Mouse (Mus musculus) gastrocnemius, postnatal 4 days (tissue): Measurements from ENCODE around the gene Gm12216. TPM values are rescaled to one million over a fixed set of nuclear protein-coding genes. Genes with fewer than 3 reads are reported as not detected.
A peak's percentile ranks its signal among the peaks of the same experiment; 100 is the strongest.
"Not testable (repeated sequence)": the region's sequence is repeated elsewhere in the genome, so short reads cannot be mapped to it uniquely, and the experiment has no call there.

Experiments used
- DNase-seq, 2 experiments: peaks; one replicate each; pipeline ENCODE4 v3.0.0; 2021 to 2022; ENCODE audit warnings: low spot score in 2 of 2, mixed read lengths in 2 of 2
- long read RNA-seq, 2 experiments: library from polyadenylated mRNA; stranded (forward); transcript quantifications; one replicate each; pipeline ENCODE4 v2.0.0; 2021
- total RNA-seq, 2 experiments: library from RNA; stranded (reverse); gene quantifications; 2 replicates each; pipeline ENCODE4 v1.2.3; 2021

The Gm12216 gene
- 1 to 10 TPM; 3.2 to 4.6 TPM for total RNA-seq
- long read RNA-seq, experiment 1, partial matches to known transcripts: 0 of 1 reads
- long read RNA-seq, experiment 1, other reads (novel, unspliced or antisense): 0 of 1 reads
- long read RNA-seq, experiment 2, partial matches to known transcripts: 0 of 1 reads
- long read RNA-seq, experiment 2, other reads (novel, unspliced or antisense): 1 of 1 reads

GRCm38 (mm10) chr11:53858761-53859580 lies at the start of gene Gm12216:
TSS of gene Gm12216 (minus strand) at chr11:53859256.
- DNase-seq: peak in 1 of 2 experiments; percentile 34

GRCm38 (mm10) chr11:53908686-53909085 lies 49.6 kb upstream of the Gm12216 start:
- no peak for DNase-seq

GRCm38 (mm10) chr11:53904534-53904925 lies 45.5 kb upstream of the Gm12216 start:
- no peak for DNase-seq

- DNase-seq: no peak
Observed at GRCm38 (mm10) chr11:53903781-53904533, 44.9 kb upstream of the Gm12216 start.

- DNase-seq: no peak
Observed at GRCm38 (mm10) chr11:53902741-53903140, 43.7 kb upstream of the Gm12216 start.

GRCm38 (mm10) chr11:53900991-53901390 lies 41.9 kb upstream of the Gm12216 start:
- no peak for DNase-seq

- DNase-seq: no peak
Observed at GRCm38 (mm10) chr11:53899981-53900380, 40.9 kb upstream of the Gm12216 start.

GRCm38 (mm10) chr11:53899004-53899403 lies 39.9 kb upstream of the Gm12216 start:
- no peak for DNase-seq

GRCm38 (mm10) chr11:53896935-53897334 lies 37.9 kb upstream of the Gm12216 start:
- DNase-seq: no peak

- DNase-seq: no peak
Observed at GRCm38 (mm10) chr11:53893451-53893850, 34.4 kb upstream of the Gm12216 start.

GRCm38 (mm10) chr11:53892716-53893416 lies 33.8 kb upstream of the Gm12216 start:
- DNase-seq: no peak

GRCm38 (mm10) chr11:53891505-53892451 lies 32.7 kb upstream of the Gm12216 start, which contains the start of gene Slc22a5:
TSS of gene Slc22a5 (minus strand) at chr11:53891660.
- DNase-seq: peak; percentile 94 to 99

- DNase-seq: peak; percentile 24 to 50
Observed at GRCm38 (mm10) chr11:53890906-53891504, 31.9 kb upstream of the Gm12216 start.

GRCm38 (mm10) chr11:53890225-53890624 lies 31.2 kb upstream of the Gm12216 start:
- DNase-seq: no peak

GRCm38 (mm10) chr11:53889091-53889645 lies 30.1 kb upstream of the Gm12216 start:
- DNase-seq: no peak

GRCm38 (mm10) chr11:53888242-53888641 lies 29.2 kb upstream of the Gm12216 start:
- DNase-seq: no peak

GRCm38 (mm10) chr11:53883287-53883686 lies 24.2 kb upstream of the Gm12216 start:
- no peak for DNase-seq

GRCm38 (mm10) chr11:53878096-53878495 lies 19.0 kb upstream of the Gm12216 start:
- DNase-seq: not testable (repeated sequence)

GRCm38 (mm10) chr11:53876488-53876887 lies 17.4 kb upstream of the Gm12216 start:
- no peak for DNase-seq
